Mouse (Mus musculus): Measurements from ENCODE around the gene Gpa33.
"Not testable (repeated sequence)": the region's sequence is repeated elsewhere in the genome, so short reads cannot be mapped to it uniquely, and the experiment has no call there.

Gpa33 gene

DNA sequence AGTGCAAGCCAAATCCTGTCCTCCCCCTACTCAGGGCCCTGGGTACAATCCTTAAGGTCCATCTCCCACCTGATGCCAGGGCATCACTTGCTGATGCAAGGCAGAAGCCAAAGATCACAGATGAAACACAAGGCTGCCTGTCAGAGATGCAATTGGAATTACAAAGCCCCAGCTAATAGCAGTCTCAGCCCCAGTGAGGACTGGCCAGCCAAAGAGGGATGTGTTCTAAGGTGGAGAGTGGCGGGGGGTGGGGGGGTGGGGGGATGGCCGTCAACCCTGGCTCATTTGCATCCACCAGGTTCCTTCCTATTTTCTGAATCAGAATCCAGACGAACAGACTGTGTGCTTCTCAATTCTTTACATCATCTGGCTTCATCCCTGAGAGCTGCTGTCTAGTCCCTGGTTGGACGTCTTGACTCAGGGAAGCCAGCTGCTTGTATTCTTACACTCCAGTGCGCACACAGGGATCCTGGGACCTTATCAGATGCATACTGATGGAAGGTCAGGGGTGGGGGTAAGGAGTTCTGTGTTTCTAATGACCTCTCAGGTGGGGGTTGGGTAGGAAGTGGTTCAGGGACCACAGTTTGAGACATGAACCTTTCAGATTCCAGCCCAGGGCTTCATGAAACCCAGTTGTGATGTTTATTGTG, 5.2 kb downstream of the Gpa33 start:
- no peak for DNase-seq

DNA sequence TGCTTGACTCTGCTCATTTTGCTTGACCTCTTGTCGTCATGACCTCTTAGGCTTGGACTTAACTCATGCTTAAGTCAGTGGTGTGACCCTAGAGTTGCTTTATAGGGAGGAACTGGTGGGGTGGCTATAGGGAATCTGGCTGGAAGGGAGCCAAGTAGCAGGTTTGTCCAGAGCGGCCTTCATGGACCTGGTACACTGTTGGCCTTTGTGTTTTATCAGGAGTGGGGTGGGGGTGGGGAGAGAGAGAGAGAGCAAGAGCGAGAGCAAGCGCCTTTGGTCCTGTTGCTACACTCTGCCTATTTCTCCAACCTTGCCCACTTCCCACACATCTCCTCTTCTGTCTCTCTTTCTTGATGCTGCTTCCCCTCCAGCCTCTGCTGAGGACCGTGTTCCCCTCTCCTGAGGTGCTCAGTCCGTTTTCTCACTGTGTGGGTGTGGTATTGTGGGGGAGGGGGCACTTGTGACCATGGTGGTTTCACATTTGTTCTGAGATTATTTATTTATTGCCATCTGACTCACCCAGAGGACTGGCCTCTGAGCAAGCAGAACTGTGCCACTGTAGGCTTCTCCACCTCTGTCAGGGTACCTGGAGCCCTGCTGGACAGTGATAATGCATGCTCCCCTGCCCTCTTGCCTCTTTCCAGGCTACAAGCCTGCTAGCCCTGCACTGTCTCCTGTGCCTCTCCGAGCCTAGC, 7.4 kb downstream of the Gpa33 start:
- no peak for DNase-seq

DNA sequence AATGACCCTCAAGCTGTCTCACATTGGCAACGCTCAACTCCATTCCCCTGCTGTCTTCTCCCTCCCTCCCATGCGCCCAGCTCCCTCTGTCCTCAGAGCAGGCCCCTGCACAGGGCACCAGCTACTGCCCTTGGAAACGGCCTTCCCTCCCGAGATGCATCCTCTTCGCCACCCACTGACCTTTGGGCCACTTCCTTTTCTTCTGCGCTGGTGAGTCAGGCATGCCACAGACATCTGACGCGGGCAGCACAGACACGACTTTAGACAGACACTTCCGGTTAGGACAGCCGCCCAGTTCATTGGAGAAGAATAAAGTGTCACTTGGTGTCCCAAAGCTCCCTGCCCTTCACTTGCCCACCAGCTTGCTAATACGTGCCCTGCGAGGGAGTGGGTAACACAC, 8.1 kb downstream of the Gpa33 start:
- no peak for DNase-seq

DNA sequence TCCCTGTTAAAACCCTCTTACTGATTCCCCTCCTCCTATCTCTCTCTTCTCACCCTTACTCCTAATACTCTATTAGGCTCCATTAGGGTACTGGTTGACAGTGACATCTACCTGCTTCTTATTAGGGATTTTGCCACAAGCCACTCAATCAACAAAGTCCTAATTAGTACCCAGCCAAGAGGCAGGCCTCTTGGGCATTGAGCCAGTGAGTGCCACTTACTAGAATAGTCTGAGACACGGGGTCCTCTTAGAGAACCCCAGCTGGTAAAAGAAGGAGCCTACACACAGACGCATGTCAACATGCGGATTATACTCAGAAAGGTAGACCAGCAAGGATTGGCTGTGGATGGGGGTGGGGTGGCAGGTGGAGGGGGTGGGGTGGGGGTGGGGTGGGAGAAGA, 9.1 kb downstream of the Gpa33 start:
- DNase-seq, result no peak

DNA sequence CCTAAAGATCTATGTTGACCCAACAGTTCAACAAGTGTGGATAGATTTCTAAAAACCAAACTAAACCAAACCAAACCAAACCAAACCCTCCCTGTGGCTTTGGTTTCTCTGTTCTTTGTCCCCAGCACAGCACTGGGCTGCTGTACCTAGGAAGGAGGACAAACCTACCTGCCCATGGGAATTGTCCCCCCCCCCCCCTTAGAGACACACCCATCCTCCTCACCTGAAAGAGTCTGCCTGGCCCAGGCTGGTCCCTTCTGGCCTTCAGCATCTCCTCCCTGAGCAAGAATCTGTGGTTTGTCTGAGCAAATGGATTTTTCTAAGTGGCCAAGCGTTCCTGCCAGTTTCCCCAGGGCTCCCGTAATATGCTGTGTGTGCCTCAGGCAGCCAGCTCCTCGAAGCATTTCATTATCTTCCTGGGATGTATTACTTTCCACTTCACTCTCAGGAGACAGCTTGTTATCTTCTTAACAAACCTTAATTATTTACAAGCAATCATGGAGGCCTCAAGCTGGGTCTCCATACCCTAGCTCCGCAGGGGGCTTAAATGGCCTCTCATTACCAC, 9.7 kb downstream of the Gpa33 start:
- no peak for DNase-seq

DNA sequence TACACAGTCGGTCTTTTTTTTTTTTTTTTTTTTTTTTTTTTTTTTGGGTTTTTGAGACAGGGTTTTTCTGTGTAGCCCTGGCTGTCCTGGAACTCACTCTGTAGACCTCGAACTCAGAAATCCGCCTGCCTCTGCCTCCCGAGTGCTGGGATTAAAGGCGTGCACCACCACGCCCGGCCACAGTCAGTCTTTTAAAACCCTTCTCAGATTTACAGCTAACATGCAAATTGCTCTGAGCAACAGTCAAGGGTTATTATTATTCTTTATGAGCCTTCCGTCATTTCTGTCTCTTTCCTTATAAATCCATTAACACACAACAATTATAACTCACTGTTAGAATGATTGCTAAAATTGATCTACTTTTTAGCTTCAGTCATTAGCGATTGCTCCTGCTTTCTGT, 11.8 kb downstream of the Gpa33 start:
- DNase-seq, result not testable (repeated sequence)

DNA sequence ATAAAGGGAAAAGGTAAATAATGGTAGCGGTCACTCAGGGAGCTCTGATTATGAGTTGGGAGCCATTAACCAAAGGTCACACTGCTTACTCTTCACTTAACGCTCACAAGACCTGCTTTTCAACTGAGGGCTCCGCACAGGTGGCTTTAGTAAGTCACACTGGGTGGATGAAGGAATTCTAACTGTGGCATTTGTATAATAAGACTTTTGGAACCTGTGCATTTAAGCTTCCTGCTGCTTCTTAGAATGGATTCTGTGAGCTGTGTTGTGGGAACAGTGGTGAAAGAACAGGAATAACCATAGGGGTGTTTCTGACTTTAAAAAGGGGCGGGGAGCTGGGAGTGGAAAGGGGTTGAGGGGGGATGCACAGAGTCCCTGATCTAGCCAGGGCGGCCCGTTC, 12.3 kb downstream of the Gpa33 start:
- DNase-seq, result no peak

DNA sequence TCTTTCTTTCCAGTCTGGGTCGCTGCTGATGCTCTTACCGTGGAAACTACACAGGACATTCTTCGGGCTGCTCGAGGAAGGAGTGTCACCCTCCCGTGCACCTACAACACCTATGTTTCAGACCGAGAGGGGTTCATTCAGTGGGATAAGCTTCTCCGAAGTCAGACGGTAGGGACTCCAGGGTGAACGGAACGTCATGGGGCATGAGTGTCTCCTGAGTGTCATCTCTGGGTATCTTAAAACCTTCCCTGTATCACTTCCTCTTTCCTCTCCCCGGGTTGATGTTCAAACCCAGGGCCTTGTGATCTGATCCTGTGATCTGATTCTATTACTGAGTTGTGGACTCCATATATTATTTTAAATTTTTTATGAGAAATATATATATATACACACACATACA, 16.6 kb downstream of the Gpa33 start:
- DNase-seq, result no peak

DNA sequence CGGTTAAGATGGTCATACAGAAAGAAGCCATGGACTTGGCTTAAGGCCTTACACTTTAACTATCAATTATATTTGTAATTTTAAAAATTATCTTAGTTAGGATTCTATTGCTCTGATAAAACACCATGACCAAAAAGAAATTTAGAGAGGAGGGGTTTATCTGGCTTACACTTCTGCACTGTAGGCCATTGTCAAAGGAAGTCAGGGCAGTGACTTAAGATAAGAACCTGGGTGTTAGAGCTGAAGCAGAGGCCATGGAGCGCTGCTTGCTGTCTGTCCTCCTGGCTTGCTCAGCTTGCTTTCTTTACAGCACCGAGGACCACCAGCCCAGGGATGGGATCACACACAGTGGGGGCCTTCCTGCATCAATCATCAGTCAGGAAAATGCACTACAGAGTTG, 17.6 kb downstream of the Gpa33 start:
- DNase-seq, result no peak

DNA sequence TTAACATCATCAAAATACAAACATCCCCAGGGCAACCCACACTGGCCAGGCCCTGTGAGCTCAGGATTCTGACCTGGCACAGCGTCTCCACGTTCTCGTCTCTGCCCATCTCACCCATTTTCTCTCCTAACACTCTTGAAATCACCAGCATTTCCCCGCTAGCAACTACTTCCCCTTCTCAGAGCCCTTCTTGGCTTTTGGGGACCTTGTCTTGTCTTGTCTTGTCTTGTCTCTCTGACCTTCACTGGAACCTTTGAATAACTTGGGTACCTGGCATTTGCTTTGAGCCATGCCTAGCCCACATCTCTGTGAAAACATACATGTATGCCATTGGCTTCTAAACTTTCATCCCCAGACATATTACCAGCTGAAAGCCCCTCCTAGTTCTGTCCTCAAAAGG, 19.4 kb downstream of the Gpa33 start:
- no peak for DNase-seq

DNA sequence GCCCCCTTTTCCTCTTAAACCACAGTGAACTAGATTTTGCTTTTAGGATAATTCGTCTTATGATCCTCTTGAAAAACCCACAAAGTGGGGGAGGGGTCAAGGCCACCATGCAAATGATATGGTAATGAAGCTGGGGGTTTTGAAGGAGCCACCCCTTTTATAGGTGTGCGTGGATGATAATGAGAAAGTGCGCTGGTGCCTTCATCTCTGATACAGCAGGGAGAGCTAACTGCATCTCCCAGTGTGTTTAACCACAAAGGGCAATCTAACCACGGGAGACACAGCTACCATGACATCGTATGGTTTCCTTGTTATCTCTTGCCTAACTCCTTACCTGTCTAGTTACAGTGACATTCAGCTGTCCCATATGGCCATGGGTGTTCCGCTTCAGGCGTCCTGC, 20.0 kb downstream of the Gpa33 start:
- DNase-seq, result no peak

DNA sequence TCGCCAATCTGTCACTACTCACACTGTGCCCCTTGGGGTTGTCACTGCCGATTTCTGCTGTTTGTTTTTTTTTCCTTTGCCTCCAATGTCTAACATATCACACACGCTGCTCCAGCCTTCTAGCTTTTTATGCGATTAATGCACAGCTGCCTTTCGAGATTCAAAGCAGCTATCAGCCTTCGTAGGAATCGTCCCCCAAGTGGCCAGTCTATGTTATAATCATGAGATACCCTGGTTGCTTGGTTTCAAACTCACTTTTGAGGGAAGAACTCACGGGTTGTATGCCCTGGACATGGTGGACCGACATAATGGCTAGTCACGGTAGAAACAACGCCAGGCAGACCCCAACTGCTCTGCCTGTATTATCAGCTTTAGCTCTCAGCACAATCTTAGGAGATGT, 21.3 kb downstream of the Gpa33 start:
- DNase-seq, result no peak

DNA sequence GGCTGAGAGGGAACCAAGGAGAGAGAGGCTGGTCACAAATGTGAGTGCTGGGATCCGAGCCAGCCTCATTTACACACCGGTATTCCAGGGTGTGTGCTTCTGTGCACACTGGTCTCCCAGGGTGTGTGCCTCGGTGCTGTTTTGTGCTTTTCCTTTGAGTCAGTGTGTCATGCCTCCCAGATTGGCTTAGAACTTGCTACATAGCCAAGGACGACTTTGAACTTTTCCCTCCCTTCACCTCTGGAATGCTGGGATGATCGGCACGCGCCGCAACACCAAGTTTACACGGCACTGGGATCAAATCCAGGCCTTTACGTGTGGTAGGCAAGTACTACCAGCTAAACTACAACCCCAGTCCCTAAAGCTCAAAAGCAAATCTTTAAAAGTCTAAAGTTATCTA, 22.0 kb downstream of the Gpa33 start:
- DNase-seq, result no peak

DNA sequence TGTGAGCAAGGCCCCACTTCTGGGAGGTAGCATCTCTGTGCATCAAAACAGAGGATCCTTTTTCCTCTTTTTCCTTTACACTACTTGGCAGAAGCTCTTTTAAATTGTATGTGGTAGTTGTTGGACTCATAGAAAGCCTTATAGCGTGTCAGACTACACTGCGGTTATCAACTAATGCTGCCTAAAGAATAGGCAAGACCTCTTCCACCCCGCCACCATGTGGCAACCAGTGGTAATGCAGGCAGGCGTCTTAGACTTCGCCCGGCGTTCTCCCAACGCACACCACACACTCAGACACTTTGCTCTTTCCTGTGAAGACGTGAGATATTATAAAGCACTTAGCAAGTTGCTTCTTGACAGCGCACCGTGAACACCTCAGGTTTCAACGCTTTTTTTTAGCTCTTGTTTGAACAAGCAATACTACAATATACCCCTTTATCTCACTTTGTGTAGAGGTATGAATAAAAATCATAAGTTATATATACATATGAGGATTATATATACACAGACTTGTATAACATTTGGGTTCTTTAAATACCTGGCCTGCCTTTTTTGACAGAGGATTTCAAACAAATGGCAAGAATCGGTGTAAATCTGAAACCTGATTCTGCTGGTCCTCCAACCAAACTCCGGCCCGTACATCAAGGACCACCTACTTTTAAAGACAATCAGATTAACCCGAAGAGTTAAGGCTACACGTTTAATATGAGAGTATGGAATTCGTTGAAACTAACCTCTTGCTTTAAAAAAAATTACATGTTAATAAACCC, 23.5 kb downstream of the Gpa33 start:
- peak; percentile 80 to 87 for DNase-seq

DNA sequence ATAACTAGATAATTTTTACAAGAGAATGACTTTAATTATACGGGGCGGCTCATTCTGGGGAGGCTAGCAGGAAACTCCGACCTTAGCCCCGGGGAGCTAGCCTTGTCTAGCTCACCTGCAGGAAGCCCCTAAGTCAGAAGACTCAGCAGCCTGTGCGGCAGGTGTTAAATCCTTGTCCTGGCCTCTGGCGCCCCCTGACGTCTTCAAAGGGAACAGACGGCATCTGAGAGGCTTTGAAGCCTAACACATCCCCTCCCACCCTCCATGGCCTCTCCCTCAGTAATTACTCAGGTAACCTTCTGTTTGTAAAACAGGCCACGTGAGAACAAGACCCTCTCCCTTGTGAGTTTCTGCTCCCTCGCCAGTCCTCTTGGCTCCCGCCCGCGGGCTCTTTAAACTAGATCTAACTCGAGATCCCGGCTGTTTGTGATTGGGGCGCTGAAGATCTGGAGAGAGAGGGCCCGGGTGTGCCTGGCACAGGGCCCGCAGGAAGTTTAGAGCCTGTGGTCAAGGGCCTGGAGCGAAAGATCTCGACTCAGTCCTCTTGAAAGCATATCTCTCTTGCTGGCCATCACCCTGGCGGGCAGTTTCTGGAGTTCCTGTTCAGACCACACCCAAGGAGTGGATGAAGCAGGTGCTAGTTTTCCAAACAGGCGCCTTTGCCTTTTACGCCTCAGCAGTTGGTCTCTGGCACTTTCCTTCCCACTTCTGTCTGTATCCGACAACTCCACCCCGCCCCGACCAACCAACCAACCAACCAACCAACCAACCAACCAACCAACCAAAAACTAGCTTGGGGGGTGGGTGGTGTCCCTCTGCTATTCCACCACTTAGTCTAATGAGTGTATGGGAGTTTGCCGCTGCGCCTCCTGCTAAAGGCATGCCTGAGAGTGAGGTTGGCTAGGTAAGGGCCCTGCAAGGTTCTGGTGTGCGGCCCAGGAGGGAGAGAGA, 24.4 kb downstream of the Gpa33 start:
- DNase-seq, result peak; percentile 78 to 87

DNA sequence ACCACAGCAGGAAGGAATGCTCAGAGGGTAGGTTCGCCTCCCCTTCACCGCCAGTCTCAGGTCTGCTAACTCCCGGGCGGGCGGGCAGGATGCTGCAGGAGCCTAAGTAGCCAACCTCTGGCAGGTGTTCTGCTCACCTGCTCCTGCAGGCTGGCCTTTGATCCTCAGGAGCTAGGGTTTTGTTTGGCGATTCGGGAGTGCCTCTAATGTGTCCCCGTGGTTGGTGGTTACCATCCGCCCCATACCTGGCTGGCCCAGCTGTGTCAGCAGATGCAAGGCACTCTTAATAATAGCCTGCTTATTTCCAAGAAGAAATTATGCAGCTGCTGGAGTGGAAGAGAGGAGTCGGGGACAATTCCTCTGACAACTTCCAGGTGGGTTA, 25.1 kb downstream of the Gpa33 start:
- no peak for DNase-seq

DNA sequence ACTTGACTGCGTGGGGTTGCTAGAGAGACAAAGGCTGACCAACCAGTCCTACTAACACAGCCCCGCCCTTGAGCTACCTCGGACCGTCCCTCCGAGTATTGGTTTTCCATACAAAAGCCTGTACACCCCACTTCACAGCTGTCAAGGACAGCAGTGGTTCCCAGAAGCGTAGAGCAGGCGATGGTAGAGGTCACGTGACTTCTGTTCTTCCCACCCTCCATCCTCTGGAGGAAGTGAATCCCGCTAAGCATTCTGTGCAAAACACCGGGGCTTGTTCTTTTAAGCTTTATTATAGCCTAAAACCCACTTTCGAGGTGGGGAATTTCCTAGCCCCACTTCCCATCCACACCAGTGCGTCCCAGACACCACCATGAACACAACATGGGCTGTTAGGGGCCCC, 27.7 kb downstream of the Gpa33 start:
- DNase-seq, result no peak

DNA sequence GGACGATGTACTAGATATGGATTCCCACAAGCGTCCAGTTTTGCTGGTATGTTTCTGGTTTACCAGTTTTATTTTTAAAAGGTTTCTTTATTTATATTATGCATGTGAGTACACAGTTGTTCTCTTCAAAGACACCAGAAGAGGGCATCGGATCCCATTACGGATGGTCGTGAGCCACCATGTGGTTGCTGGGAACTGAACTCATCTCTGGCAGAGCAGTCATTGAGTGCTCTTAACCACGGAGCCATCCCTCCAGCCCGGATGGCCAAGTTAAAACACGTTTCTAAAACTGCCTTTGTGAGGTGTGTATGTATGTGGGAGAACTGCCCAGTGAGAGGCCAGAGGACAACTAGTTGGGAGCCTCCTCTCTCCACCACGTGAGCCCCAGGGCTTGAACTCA, 28.6 kb downstream of the Gpa33 start:
- DNase-seq, result no peak

DNA sequence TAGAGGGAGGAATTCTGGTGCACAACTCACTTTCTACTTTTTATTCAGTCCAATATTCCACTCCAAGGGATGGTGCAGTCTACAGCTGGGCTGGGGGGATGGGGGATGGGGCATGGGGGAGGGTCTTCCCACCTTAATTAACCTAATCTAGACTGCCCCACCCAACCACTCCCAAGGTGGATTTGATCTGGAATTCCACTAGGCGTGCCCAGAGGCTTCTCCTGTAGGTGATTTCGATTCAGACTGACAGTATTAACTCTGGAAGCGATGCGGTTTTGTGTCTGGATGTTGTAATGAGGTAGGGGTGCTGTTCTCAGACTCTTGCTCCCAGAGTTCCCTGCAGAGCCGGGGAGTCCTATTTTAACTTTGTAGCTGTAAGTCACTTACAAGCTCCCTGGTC, 30.1 kb downstream of the Gpa33 start:
- no peak for DNase-seq

DNA sequence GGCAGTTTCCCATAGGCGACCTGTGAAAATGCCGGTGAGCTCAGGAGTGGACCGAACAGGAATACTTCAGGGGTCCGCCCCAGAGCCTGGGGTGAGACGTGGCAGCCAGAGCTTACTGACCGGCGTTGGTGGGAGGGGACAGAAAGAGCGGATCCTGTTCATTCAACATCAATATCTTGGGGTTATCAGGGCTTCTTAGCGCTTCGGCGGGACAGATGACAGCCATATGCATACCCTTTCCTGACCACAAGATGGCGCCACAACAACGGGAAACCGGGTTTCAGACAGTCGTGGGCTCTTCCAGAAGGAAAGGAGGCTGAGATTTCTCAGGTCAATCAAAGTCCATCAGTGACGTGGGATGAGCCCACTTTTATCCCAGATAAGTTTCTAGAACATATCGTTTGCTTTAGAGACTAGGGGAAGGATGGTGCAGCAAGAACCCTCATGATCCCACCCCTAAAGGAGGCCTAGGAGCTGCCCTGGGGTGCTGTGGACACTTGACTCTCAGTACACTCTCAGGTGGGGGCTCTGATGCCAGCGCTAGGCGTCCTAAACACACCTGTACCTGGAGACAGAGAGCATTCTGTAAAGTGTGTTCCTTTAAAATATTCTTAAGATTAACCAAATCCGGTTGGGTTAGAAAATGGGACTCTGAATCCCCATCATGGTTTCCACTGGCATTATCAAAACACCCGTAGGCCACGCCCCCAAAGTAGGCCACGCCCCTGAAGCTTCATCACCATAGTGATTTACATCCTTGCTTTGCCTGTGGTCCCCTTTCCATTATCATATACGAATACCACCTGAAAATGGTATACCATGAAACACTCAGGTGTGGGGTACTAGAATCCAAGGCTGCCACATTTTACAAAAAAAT, 30.8 kb downstream of the Gpa33 start:
- DNase-seq, result peak; percentile 71 to 82

DNA sequence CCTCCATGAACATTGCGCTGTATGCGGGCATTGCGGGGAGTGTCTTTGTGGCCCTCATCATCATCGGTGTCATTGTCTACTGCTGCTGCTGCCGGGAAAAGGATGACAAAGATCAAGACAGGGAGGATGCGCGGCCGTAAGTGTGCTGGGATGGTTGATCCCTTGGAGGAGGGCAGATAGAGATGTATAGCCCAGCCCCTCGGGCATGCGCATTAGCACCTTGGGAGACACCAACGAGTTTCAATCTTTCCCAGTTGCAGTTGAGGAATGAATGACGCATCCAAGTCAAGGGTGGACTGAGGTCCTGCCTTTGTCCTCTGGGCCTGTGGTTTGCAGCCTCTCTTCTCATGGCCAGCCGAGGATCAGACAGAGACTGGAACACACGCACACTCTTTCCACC, 34.5 kb downstream of the Gpa33 start:
- DNase-seq, result no peak

DNA sequence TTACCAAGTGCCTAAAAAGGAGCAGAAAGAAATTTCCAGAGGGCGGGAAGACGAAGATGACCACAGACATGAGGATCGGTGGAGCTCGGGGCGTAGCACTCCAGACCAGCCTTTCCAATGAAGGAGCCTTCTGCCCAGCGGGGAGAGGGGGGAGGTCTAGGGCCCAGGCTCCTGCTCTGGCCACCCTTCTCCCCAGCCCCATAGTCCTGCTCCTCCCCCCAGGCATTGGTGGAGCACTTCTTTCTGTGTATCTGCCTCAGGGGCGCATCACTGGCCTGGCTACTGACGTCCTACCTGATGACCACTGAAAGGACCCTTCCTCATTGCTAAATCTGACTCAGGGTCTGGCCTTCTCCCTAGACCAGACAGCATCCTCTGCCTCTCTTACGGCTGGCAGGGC, 35.1 kb downstream of the Gpa33 start:
- DNase-seq, result no peak

Measured in cerebellum, adult 18-20 months (tissue).